ENCODE assay signal across 17 mouse cellular contexts in the genomic region with DNA sequence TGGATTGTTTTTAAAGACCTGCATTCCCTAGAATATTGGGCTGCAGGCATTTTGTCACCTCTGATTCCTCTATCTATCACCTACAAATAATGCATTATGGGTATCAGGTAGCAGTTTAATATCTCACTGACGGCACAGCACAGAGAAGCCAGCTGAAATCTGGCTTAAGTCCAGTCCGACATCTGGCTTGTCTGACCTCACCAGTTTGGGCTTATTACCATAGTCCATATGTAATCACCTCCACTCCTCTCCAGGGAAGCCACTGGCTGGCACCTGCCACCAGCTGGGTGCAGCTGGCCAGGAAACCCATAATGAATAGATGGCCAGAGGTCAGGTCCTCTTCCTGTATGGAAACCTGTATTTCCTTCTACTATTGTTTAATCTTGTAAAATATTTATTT. TPM values are rescaled to one million over a fixed set of nuclear protein-coding genes. Genes with fewer than 3 reads are reported as not detected.
DNase-seq lines count a peak whose midpoint lies in the region; ATAC-seq and TF ChIP-seq lines count a peak whose summit lies in the region.
"Had no signal": no experiment of that assay in that cellular context is flagged by ENCODE, and none has a peak within 500 bp of the region (broad histone marks: within the 10 kb centered on the region; RNA-seq: fewer than 3 reads in every experiment).

No protein-coding gene starts in this region.

- no peak for TF ChIP-seq EP300 in MEL (IDR thresholded peaks at IDR 0.05; ENCODE audit: low read depth in 1 of 2, low read length in 2 of 2)

- H3K79me2 ChIP-seq in MEL (ENCODE audit: control insufficient read depth, insufficient read depth, low read length, poor library complexity), result no peaks in the 10 kb centered on the region

- peaks cover 0 to 14% of the 10 kb centered on the region in 2 experiments; a peak in 3 of 4 replicates for H3K4me1 ChIP-seq in MEL (ENCODE audit: control insufficient read depth in 1 of 2, insufficient read depth in 2 of 2, low read length in 2 of 2)
- H3K4me1 ChIP-seq in embryonic facial prominence, embryonic 12.5 days, result peaks cover 34% of the 10 kb centered on the region

- intact Hi-C loops in heart, postnatal 10 days (cut with DNase I), result no loop called here
- intact Hi-C loops in heart, postnatal 36 days (cut with DNase I), result no loop called here

- H3K9ac ChIP-seq in MEL (ENCODE audit: control insufficient read depth, low read depth, low read length, poor library complexity, severe bottlenecking), result peak overlapping the region; percentile 63
- H3K9ac ChIP-seq in embryonic facial prominence, embryonic 12.5 days, result no peak overlapping the region
- H3K9ac ChIP-seq: heart, embryonic 15.5 days; hindbrain, embryonic 13.5 days; neural tube, embryonic 13.5 days had no signal

- no peak for ATAC-seq in embryonic facial prominence, embryonic 12.5 days (ENCODE audit: insufficient number of reproducible peaks, insufficient read depth, low FRiP score, low TSS enrichment)
- no peak for ATAC-seq in CD4-positive, CD25-positive, alpha-beta regulatory T cell, adult 4 months
- ATAC-seq: forebrain, embryonic 16.5 days; intestine, postnatal 0 days had no signal

- peak overlapping the region; percentile 85 for H3K27ac ChIP-seq in MEL (ENCODE audit: control insufficient read depth, low read depth, low read length)
- H3K27ac ChIP-seq in embryonic facial prominence, embryonic 12.5 days, result peak overlapping the region; percentile 77; the same call in 1 of the 2 replicates
- H3K27ac ChIP-seq: hindbrain, embryonic 13.5 days; left cerebral cortex, adult 2 months; neural tube, embryonic 13.5 days had no signal

- peak; percentile 32 to 50 for DNase-seq in heart, postnatal 10 days
- DNase-seq in heart, postnatal 36 days, result no peak
- peak; percentile 43 for DNase-seq in kidney, postnatal 10 days
- DNase-seq in kidney, postnatal 25 days, result no peak
- DNase-seq in MEL (ENCODE audit: low read depth, low spot score), result no peak
- no peak for DNase-seq in right cerebral cortex, postnatal 4 days
- DNase-seq: cerebellum, adult 9-11 months; embryo, embryonic 11 days had no signal

- WGBS in embryonic facial prominence, embryonic 12.5 days, result 39% methylated on average over 2 of the region's 2 CpGs

- no peak overlapping the region for H3K4me2 ChIP-seq in embryonic facial prominence, embryonic 12.5 days (replicated peaks)
- H3K4me2 ChIP-seq: heart, embryonic 15.5 days; hindbrain, embryonic 13.5 days; liver, embryonic 11.5 days; neural tube, embryonic 13.5 days had no signal

- TF ChIP-seq CTCF in MEL (IDR thresholded peaks at IDR 0.05 in 2 of 3, conservative IDR thresholded peaks at IDR 0.05 in 1 of 3; ENCODE audit: control insufficient read depth in 1 of 3, insufficient read depth in 1 of 3, low read depth in 2 of 3, low read length in 3 of 3, poor library complexity in 1 of 3, severe bottlenecking in 1 of 3), result no peak

- no peaks in the 10 kb centered on the region for H3K9me3 ChIP-seq in MEL (replicated peaks; ENCODE audit: insufficient read depth, low read length)
- H3K9me3 ChIP-seq in embryonic facial prominence, embryonic 12.5 days, result no peaks in the 10 kb centered on the region
- H3K9me3 ChIP-seq: heart, embryonic 15.5 days; hindbrain, embryonic 13.5 days; neural tube, embryonic 13.5 days had no signal

- peaks cover 0 to 5% of the 10 kb centered on the region in 2 experiments; a peak in 2 of 4 replicates for H3K36me3 ChIP-seq in MEL (ENCODE audit: control insufficient read depth in 1 of 2, insufficient read depth in 2 of 2, low read length in 2 of 2)
- H3K36me3 ChIP-seq in embryonic facial prominence, embryonic 12.5 days, result no peaks in the 10 kb centered on the region
- H3K36me3 ChIP-seq: heart, embryonic 15.5 days; hindbrain, embryonic 13.5 days; neural tube, embryonic 13.5 days had no signal

- TF ChIP-seq POLR2A in MEL (IDR thresholded peaks at IDR 0.05; ENCODE audit: control insufficient read depth in 1 of 2, insufficient read depth in 1 of 2, low read depth in 1 of 2, low read length in 2 of 2, poor library complexity in 1 of 2), result no peak

- no peak for TF ChIP-seq RAD21 in MEL (IDR thresholded peaks at IDR 0.05; ENCODE audit: low read depth, low read length)

- H3K4me3 ChIP-seq in MEL (ENCODE audit: control insufficient read depth in 1 of 2, insufficient read depth in 1 of 2, low read depth in 2 of 2, low read length in 2 of 2), result peak overlapping the region; percentile 45 to 56
- no peak overlapping the region for H3K4me3 ChIP-seq in embryonic facial prominence, embryonic 12.5 days
- H3K4me3 ChIP-seq: heart, embryonic 15.5 days; hindbrain, embryonic 13.5 days; left cerebral cortex, adult 2 months; neural tube, embryonic 13.5 days had no signal

- H3K27me3 ChIP-seq in MEL (ENCODE audit: control insufficient read depth in 1 of 2, insufficient read depth in 2 of 2, low read length in 2 of 2), result no peaks in the 10 kb centered on the region
- H3K27me3 ChIP-seq in embryonic facial prominence, embryonic 12.5 days, result no peaks in the 10 kb centered on the region
- H3K27me3 ChIP-seq: heart, embryonic 15.5 days; hindbrain, embryonic 13.5 days; neural tube, embryonic 13.5 days had no signal

TF ChIP-seq in MEL, 35 proteins besides CTCF, POLR2A, EP300 and RAD21:
- no peak for TF ChIP-seq USF1 (IDR thresholded peaks at IDR 0.05; ENCODE audit: low read depth, low read length)
- peak; percentile 58; the same call in 1 of the 2 replicates for TF ChIP-seq ETS1 (IDR thresholded peaks at IDR 0.05; ENCODE audit: low read depth, low read length)
- TF ChIP-seq GATA1 (IDR thresholded peaks at IDR 0.05; ENCODE audit: low read depth, low read length), result no peak
- 0 out of 2 replicates have a peak, but pooled peaks have one; percentile 19 for TF ChIP-seq RCOR1 (IDR thresholded peaks at IDR 0.05; ENCODE audit: low read depth, low read length)
- TF ChIP-seq NELFE (IDR thresholded peaks at IDR 0.05; ENCODE audit: low read depth, low read length), result peak; percentile 2; the same call in 1 of the 2 replicates

RNA-seq across cellular contexts. Expression of a gene that starts 35.6 kb away (rescaled TPM):
- 10 to 100 TPM; 16.0 to 17.5 TPM for total RNA-seq in heart, postnatal 10 days (2021)
- total RNA-seq in heart, postnatal 36 days (2021), result 10 to 100 TPM; 11.2 to 11.3 TPM
- 15.3 and 15.9 TPM in 2 replicates for total RNA-seq in MEL (2012; rRNA removed)
- 10 to 100 TPM in 1 of 2 experiments, not detected in 1; 20.7 TPM for polyA plus RNA-seq in MEL (2012; ENCODE audit: insufficient read depth in 1 of 2, insufficient read length in 2 of 2, low read depth in 1 of 2, low replicate concordance in 2 of 2, missing spikeins in 1 of 2)
- polyA plus RNA-seq in embryonic facial prominence, embryonic 12.5 days (2016; fragmentation: Nextera tagmentation; extraction: Ambion mirVana), result 16.0 and 16.8 TPM in 2 replicates
- polyA plus RNA-seq in CD4-positive, CD25-positive, alpha-beta regulatory T cell, adult 4 months (2017; shearing (Covaris generic)), result under 1 TPM; 0.62 to 0.75 TPM

Comparison
In these comparisons a context has a peak if more than half of its experiments do, and no peak if none do; other contexts are left out.
1. DNase-seq: peak in heart, postnatal 10 days (2 of 2) and kidney, postnatal 10 days (single experiment); none in heart, postnatal 36 days (0 of 2), kidney, postnatal 25 days (0 of 2), MEL (single experiment) and right cerebral cortex, postnatal 4 days (single experiment).